Mouse (Mus musculus): Measurements from ENCODE around the gene Flnb. TPM values are rescaled to one million over a fixed set of nuclear protein-coding genes. Genes with fewer than 3 reads are reported as not detected.

Gene Flnb
- polyA plus RNA-seq, 1 experiment from 2014 or later: 26.8 TPM

- ATAC-seq (replicated peaks; ENCODE audit: low FRiP score, low TSS enrichment, low read depth) (no peak), DNase-seq (ENCODE audit: low spot score) (no peak)
- H3K27ac ChIP-seq (ENCODE audit: low read depth): no peak overlapping the region
- no peak overlapping the region for H3K4me2 ChIP-seq (ENCODE audit: low read length)
- no peaks in the 10 kb centered on the region for H3K27me3 ChIP-seq (replicated peaks; ENCODE audit: control insufficient read depth, insufficient read depth, low read length)
- no peaks in the 10 kb centered on the region for H3K9me3 ChIP-seq (ENCODE audit: control insufficient read depth, low read length)
- no peaks in the 10 kb centered on the region for H3K4me1 ChIP-seq (replicated peaks; ENCODE audit: control insufficient read depth, insufficient read depth, low read length)
- H3K36me3 ChIP-seq (ENCODE audit: control insufficient read depth, insufficient read depth, low read length): no peaks in the 10 kb centered on the region
- no peak overlapping the region for H3K4me3 ChIP-seq (ENCODE audit: low read depth, low read length)
- WGBS: 83% methylated on average over 6 of the region's 6 CpGs
- no peak overlapping the region for H3K9ac ChIP-seq (ENCODE audit: low read length)
Measured at GRCm38 (mm10) chr14:7975177-7975576, 157.4 kb downstream of the Flnb start.

- Histone ChIP-seq H3K4me3 (ENCODE audit: low read depth, low read length) (no peak overlapping the region), H3K27ac (ENCODE audit: low read depth) (no peak overlapping the region), H3K36me3 (ENCODE audit: control insufficient read depth, insufficient read depth, low read length) (no peaks in the 10 kb centered on the region), H3K4me2 (ENCODE audit: low read length) (no peak overlapping the region), H3K4me1 (replicated peaks; ENCODE audit: control insufficient read depth, insufficient read depth, low read length) (no peaks in the 10 kb centered on the region), H3K27me3 (replicated peaks; ENCODE audit: control insufficient read depth, insufficient read depth, low read length) (no peaks in the 10 kb centered on the region), H3K9ac (ENCODE audit: low read length) (no peak overlapping the region), H3K9me3 (ENCODE audit: control insufficient read depth, low read length) (no peaks in the 10 kb centered on the region)
- 92% methylated on average over 1 of the region's 1 CpGs for WGBS
- DNase-seq (ENCODE audit: low spot score) (no peak), ATAC-seq (replicated peaks; ENCODE audit: low FRiP score, low TSS enrichment, low read depth) (no peak)
Measured at GRCm38 (mm10) chr14:7977471-7977870, 159.7 kb downstream of the Flnb start.

GRCm38 (mm10) chr14:7978183-7978582, 160.4 kb downstream of the Flnb start:
- WGBS: 69% methylated on average over 1 of the region's 1 CpGs
- H3K9ac ChIP-seq (ENCODE audit: low read length): no peak overlapping the region
- no peak overlapping the region for H3K27ac ChIP-seq (ENCODE audit: low read depth)
- no peak overlapping the region for H3K4me3 ChIP-seq (ENCODE audit: low read depth, low read length)
- H3K36me3 ChIP-seq (ENCODE audit: control insufficient read depth, insufficient read depth, low read length): no peaks in the 10 kb centered on the region
- no peaks in the 10 kb centered on the region for H3K9me3 ChIP-seq (ENCODE audit: control insufficient read depth, low read length)
- DNase-seq (ENCODE audit: low spot score) (no peak), ATAC-seq (replicated peaks; ENCODE audit: low FRiP score, low TSS enrichment, low read depth) (no peak)
- no peaks in the 10 kb centered on the region for H3K27me3 ChIP-seq (replicated peaks; ENCODE audit: control insufficient read depth, insufficient read depth, low read length)
- H3K4me2 ChIP-seq (ENCODE audit: low read length): no peak overlapping the region
- H3K4me1 ChIP-seq (replicated peaks; ENCODE audit: control insufficient read depth, insufficient read depth, low read length): no peaks in the 10 kb centered on the region

- whole genome bisulfite sequencing: 96% methylated on average over 1 of the region's 1 CpGs
- DNase-seq (ENCODE audit: low spot score): no peak
- H3K4me1 ChIP-seq (replicated peaks; ENCODE audit: control insufficient read depth, insufficient read depth, low read length): no peaks in the 10 kb centered on the region
- H3K27ac ChIP-seq (ENCODE audit: low read depth): no peak overlapping the region
- no peaks in the 10 kb centered on the region for H3K9me3 ChIP-seq (ENCODE audit: control insufficient read depth, low read length)
- H3K4me3 ChIP-seq (ENCODE audit: low read depth, low read length): no peak overlapping the region
- no peak overlapping the region for H3K9ac ChIP-seq (ENCODE audit: low read length)
- H3K4me2 ChIP-seq (ENCODE audit: low read length): no peak overlapping the region
- no peaks in the 10 kb centered on the region for H3K27me3 ChIP-seq (replicated peaks; ENCODE audit: control insufficient read depth, insufficient read depth, low read length)
- H3K36me3 ChIP-seq (ENCODE audit: control insufficient read depth, insufficient read depth, low read length): no peaks in the 10 kb centered on the region
- ATAC-seq (replicated peaks; ENCODE audit: low FRiP score, low TSS enrichment, low read depth): no peak
Measured at GRCm38 (mm10) chr14:7981226-7981625, 163.5 kb downstream of the Flnb start.

- ATAC-seq (replicated peaks; ENCODE audit: low FRiP score, low TSS enrichment, low read depth) (no peak), DNase-seq (ENCODE audit: low spot score) (no peak)
- WGBS: 88% methylated on average over 6 of the region's 6 CpGs
- Histone ChIP-seq H3K4me1 (replicated peaks; ENCODE audit: control insufficient read depth, insufficient read depth, low read length) (no peaks in the 10 kb centered on the region), H3K4me2 (ENCODE audit: low read length) (no peak overlapping the region), H3K9me3 (ENCODE audit: control insufficient read depth, low read length) (no peaks in the 10 kb centered on the region), H3K9ac (ENCODE audit: low read length) (no peak overlapping the region), H3K4me3 (ENCODE audit: low read depth, low read length) (no peak overlapping the region), H3K36me3 (ENCODE audit: control insufficient read depth, insufficient read depth, low read length) (no peaks in the 10 kb centered on the region), H3K27me3 (replicated peaks; ENCODE audit: control insufficient read depth, insufficient read depth, low read length) (no peaks in the 10 kb centered on the region), H3K27ac (ENCODE audit: low read depth) (no peak overlapping the region)
Measured at GRCm38 (mm10) chr14:7986913-7987312, 169.2 kb downstream of the Flnb start.

- ATAC-seq (replicated peaks; ENCODE audit: low FRiP score, low TSS enrichment, low read depth): no peak
Measured at GRCm38 (mm10) chr14:7989371-7989770, 171.6 kb downstream of the Flnb start.

GRCm38 (mm10) chr14:7989961-7990360, 172.2 kb downstream of the Flnb start:
- Histone ChIP-seq H3K4me3 (ENCODE audit: low read depth, low read length) (no peak overlapping the region), H3K4me1 (replicated peaks; ENCODE audit: control insufficient read depth, insufficient read depth, low read length) (no peaks in the 10 kb centered on the region), H3K4me2 (ENCODE audit: low read length) (no peak overlapping the region), H3K9ac (ENCODE audit: low read length) (no peak overlapping the region), H3K9me3 (ENCODE audit: control insufficient read depth, low read length) (no peaks in the 10 kb centered on the region), H3K27me3 (replicated peaks; ENCODE audit: control insufficient read depth, insufficient read depth, low read length) (no peaks in the 10 kb centered on the region), H3K27ac (ENCODE audit: low read depth) (no peak overlapping the region), H3K36me3 (ENCODE audit: control insufficient read depth, insufficient read depth, low read length) (no peaks in the 10 kb centered on the region)
- ATAC-seq (replicated peaks; ENCODE audit: low FRiP score, low TSS enrichment, low read depth) (no peak), DNase-seq (ENCODE audit: low spot score) (no peak)
- WGBS: 68% methylated on average over 3 of the region's 3 CpGs

More at GRCm38 (mm10) chr14:7989371-7989770, 171.6 kb downstream of the Flnb start:
- Histone ChIP-seq H3K4me3 (ENCODE audit: low read depth, low read length) (no peak overlapping the region), H3K27me3 (replicated peaks; ENCODE audit: control insufficient read depth, insufficient read depth, low read length) (no peaks in the 10 kb centered on the region), H3K27ac (ENCODE audit: low read depth) (no peak overlapping the region), H3K9ac (ENCODE audit: low read length) (no peak overlapping the region), H3K4me1 (replicated peaks; ENCODE audit: control insufficient read depth, insufficient read depth, low read length) (no peaks in the 10 kb centered on the region), H3K4me2 (ENCODE audit: low read length) (no peak overlapping the region), H3K36me3 (ENCODE audit: control insufficient read depth, insufficient read depth, low read length) (no peaks in the 10 kb centered on the region), H3K9me3 (ENCODE audit: control insufficient read depth, low read length) (no peaks in the 10 kb centered on the region)
- DNase-seq (ENCODE audit: low spot score): no peak
- WGBS: 78% methylated on average over 1 of the region's 1 CpGs

- Histone ChIP-seq H3K4me2 (ENCODE audit: low read length) (no peak overlapping the region), H3K27me3 (replicated peaks; ENCODE audit: control insufficient read depth, insufficient read depth, low read length) (no peaks in the 10 kb centered on the region), H3K9ac (ENCODE audit: low read length) (no peak overlapping the region), H3K36me3 (ENCODE audit: control insufficient read depth, insufficient read depth, low read length) (no peaks in the 10 kb centered on the region), H3K4me1 (replicated peaks; ENCODE audit: control insufficient read depth, insufficient read depth, low read length) (no peaks in the 10 kb centered on the region), H3K4me3 (ENCODE audit: low read depth, low read length) (no peak overlapping the region), H3K27ac (ENCODE audit: low read depth) (no peak overlapping the region), H3K9me3 (ENCODE audit: control insufficient read depth, low read length) (no peaks in the 10 kb centered on the region)
- DNase-seq (ENCODE audit: low spot score): no peak
- WGBS: 82% methylated on average over 5 of the region's 5 CpGs
- ATAC-seq (replicated peaks; ENCODE audit: low FRiP score, low TSS enrichment, low read depth): no peak
Measured at GRCm38 (mm10) chr14:7991108-7991776, 173.5 kb downstream of the Flnb start.

- H3K27me3 ChIP-seq (replicated peaks; ENCODE audit: control insufficient read depth, insufficient read depth, low read length): no peaks in the 10 kb centered on the region
- H3K4me2 ChIP-seq (ENCODE audit: low read length): no peak overlapping the region
- WGBS: 63% methylated on average over 6 of the region's 6 CpGs
- H3K9ac ChIP-seq (ENCODE audit: low read length): no peak overlapping the region
- H3K4me3 ChIP-seq (ENCODE audit: low read depth, low read length): no peak overlapping the region
- no peak for ATAC-seq (replicated peaks; ENCODE audit: low FRiP score, low TSS enrichment, low read depth)
- no peak overlapping the region for H3K27ac ChIP-seq (ENCODE audit: low read depth)
- no peak for DNase-seq (ENCODE audit: low spot score)
- no peaks in the 10 kb centered on the region for H3K9me3 ChIP-seq (ENCODE audit: control insufficient read depth, low read length)
- no peaks in the 10 kb centered on the region; the same call in 1 of the 2 replicates for H3K4me1 ChIP-seq (replicated peaks; ENCODE audit: control insufficient read depth, insufficient read depth, low read length)
- H3K36me3 ChIP-seq (ENCODE audit: control insufficient read depth, insufficient read depth, low read length): no peaks in the 10 kb centered on the region
Measured at GRCm38 (mm10) chr14:7992158-7992557, 174.4 kb downstream of the Flnb start.
